Mouse (Mus musculus): ENCODE measurements at regions not wholly inside any gene's neighbourhood (a gene's known extent, or its start where the extent isn't known, plus 50 kb on each side); places are given as distances from the start of the nearest gene placed in this dataset.

- no peak for DNase-seq (ENCODE audit: inconsistent age in 2 of 2, low spot score in 1 of 2)
Observed at GRCm38 (mm10) chr1:122607309-122607708, 1039.5 kb upstream of the Ddx18 start.

DNA sequence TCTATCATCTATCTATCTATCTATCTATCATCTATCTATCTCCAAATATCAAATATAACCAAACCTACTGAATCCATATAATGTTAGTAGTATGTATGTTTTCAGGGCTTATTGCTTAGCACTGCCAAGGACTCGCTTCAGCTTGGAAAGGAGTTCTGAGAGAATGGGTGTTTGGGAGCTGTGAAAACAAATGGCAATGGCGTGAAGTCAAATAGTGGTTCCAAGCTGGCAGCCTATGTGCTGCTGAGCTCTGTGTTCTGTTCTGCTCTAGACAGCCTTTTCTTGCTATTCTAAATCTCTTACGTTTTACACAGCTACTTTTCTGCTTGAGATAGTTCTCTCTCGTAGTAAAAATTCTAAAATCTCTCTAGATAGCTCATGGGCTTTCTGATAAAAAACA is 1008.2 kb upstream of the Ddx18 start:
- no peak for DNase-seq (ENCODE audit: inconsistent age in 2 of 2, low spot score in 1 of 2)

DNA sequence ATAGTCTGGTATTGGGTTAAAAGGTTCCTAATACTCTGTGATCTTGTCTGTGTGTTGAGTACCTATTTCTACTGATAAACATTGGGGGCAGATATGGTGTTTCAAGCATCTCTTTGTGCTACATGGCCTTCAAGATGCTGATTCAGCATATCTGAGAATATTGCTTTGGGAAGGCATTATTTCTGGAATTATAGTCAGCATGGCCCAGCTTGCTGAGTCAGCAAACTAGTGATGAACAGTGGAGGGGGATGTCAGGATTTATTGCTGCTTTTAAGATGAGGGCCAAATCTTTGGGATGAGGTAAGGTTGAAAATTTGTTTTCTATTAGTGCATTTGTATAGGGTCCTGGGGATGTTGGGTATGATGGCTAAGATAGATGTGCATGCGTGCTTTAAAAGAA is 983.8 kb upstream of the Ddx18 start:
- no peak for DNase-seq (ENCODE audit: inconsistent age in 2 of 2, low spot score in 1 of 2)

- DNase-seq (ENCODE audit: inconsistent age in 2 of 2, low spot score in 1 of 2): no peak
Observed at GRCm38 (mm10) chr1:122509580-122509979, 941.8 kb upstream of the Ddx18 start.

GRCm38 (mm10) chr1:122501707-122502106 is 933.9 kb upstream of the Ddx18 start:
- no peak for DNase-seq (ENCODE audit: inconsistent age in 2 of 2, low spot score in 1 of 2)

- no peak for DNase-seq (ENCODE audit: inconsistent age in 2 of 2, low spot score in 1 of 2)
Observed at GRCm38 (mm10) chr1:122478003-122478402, 910.2 kb upstream of the Ddx18 start.

DNA sequence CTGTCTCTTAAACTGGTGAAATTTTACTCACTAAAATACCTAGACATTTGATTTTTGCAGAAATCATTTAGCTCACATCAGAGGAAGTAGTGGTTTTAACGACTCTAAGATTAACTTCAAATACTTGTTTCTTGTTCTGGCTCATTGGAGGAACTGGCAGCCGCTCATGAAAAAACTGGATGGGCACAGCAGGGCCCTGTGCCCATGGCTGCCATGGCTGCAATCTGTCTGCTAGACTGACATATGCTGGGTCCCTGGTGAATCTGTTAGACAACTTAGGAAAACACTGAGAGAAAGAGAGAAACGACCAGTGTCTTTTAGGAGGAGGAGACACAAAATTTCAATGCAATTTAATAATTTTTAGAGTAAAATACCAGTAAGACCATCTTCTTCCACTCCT is 896.1 kb upstream of the Ddx18 start:
- no peak for DNase-seq (ENCODE audit: inconsistent age in 2 of 2, low spot score in 1 of 2)

DNA sequence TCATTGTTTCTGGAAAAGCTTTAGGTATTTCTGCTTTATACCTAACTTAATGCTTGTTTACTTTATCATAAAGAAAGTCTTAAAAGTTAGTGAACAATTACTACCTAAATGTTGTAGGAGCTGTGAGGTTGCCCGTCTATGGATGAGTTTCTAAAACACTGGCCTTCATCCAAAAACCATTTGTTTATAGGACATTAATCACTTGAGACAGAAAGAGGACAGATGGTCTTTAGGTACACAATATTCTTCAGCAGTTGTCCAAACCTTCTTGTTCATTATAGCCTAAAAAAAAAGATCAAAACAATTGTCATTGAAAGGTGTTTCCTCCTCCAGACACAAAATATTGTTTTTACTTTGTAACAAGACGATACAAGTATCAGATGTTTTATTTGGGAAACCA is 891.3 kb upstream of the Ddx18 start:
- DNase-seq (ENCODE audit: inconsistent age in 2 of 2, low spot score in 1 of 2): no peak

DNA sequence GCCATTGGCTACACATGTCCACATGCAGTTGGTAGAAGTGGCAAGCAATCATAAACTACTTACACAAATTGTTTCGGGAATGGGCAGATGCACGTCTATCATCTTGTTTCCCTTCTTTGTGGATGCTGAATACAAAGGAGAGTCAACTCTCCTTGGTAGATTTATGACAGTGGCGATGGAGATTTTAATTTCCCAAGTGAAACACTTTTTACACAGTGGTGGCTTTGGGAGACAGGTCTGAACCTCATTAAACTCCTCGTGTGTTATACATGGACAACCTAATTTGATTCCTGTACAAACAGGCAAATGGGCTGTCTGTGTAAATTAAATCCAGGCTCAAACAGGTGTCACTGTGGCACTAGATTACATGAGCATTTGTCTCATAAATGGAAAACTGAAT is 887.1 kb upstream of the Ddx18 start:
- no peak for DNase-seq (ENCODE audit: inconsistent age in 2 of 2, low spot score in 1 of 2)

- DNase-seq (ENCODE audit: inconsistent age in 2 of 2, low spot score in 1 of 2): peak in 1 of 2 experiments; percentile 23
Observed at GRCm38 (mm10) chr1:122453617-122454016, 885.8 kb upstream of the Ddx18 start.

- peak in 1 of 2 experiments; percentile 58 for DNase-seq (ENCODE audit: inconsistent age in 2 of 2, low spot score in 1 of 2)
Observed at GRCm38 (mm10) chr1:122439358-122439757, 871.6 kb upstream of the Ddx18 start.

- DNase-seq (ENCODE audit: inconsistent age in 2 of 2, low spot score in 1 of 2): no peak
Observed at GRCm38 (mm10) chr1:122423503-122423902, 855.7 kb upstream of the Ddx18 start.

- no peak for DNase-seq (ENCODE audit: inconsistent age in 2 of 2, low spot score in 1 of 2)
Observed at GRCm38 (mm10) chr1:122396342-122396741, 828.6 kb upstream of the Ddx18 start.

DNA sequence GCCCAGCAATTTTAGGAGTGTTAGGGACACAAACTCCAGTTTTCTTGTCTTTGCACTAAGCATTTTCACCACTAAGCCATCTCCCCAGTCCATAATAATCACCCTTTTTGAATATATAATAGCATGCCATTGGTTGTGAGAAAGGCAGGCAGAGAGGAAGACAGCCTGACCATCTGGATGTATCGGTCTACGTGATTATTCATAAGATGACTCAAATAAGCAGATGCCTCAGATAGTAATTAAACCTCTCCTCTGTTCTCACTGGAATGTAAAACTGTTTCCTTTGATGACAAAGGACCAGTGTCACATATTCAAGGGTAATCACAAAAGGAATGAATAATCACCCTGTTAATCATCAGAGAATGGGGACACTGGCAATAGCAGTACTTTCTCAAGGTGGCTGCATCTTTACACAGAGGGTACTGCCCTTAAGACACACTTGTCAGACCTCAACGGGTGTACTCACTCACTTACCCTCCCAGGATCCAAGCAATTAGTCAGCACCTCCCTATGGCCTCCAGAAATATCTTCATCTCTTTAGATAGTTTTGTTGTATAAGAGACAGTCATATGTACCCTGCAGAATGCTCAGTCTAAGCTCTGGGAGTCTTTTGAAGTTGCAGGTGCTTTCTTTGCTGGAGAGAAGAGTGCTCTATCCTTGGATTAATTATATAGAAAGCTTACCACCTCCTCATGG is 826.0 kb upstream of the Ddx18 start:
- no peak for DNase-seq (ENCODE audit: inconsistent age in 2 of 2, low spot score in 1 of 2)

- peak; percentile 93 to 98 for DNase-seq (ENCODE audit: inconsistent age in 2 of 2, low spot score in 1 of 2)
Observed at GRCm38 (mm10) chr1:122357015-122357414, 789.2 kb upstream of the Ddx18 start.

GRCm38 (mm10) chr1:122351530-122351929 is 783.7 kb upstream of the Ddx18 start:
- DNase-seq (ENCODE audit: inconsistent age in 2 of 2, low spot score in 1 of 2): peak in 1 of 2 experiments; percentile 37

- DNase-seq (ENCODE audit: inconsistent age in 2 of 2, low spot score in 1 of 2): no peak
Observed at GRCm38 (mm10) chr1:122333267-122333666, 765.5 kb upstream of the Ddx18 start.

DNA sequence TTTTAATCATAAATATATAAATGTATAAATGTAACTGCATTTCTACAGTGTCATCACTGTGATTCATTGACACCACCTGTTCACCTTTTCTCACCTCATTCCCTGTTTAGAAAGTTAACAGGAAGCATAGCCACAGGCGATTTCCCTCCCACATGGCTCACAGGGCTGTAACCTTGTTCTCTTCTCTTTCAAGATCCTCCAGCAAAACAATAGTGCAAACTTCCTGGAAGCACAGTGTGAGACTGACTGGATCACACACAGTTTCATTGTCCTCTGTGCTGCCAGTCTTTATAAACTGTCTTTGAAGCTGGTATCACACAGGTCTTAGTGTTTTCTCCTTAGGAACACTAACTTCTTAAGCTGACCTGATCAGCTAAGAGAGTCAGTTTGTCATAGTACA is 760.5 kb upstream of the Ddx18 start:
- DNase-seq (ENCODE audit: inconsistent age in 2 of 2, low spot score in 1 of 2): no peak
